Mouse (Mus musculus) stomach, embryonic 15.5 days (tissue): Measurements from ENCODE around the gene Zfp27. TPM values are rescaled to one million over a fixed set of nuclear protein-coding genes. Genes with fewer than 3 reads are reported as not detected.
A peak's percentile ranks its signal among the peaks of the same experiment; 100 is the strongest.
"Not testable (repeated sequence)": the region's sequence is repeated elsewhere in the genome, so short reads cannot be mapped to it uniquely, and the experiment has no call there.

ENCODE experiments used
- ATAC-seq: fragments of 200-750 bp; cut with Nextera tagmentation; 2 replicates; pipeline ENCODE4 v1.8.0; 2017; ENCODE audit warnings: low read depth, moderate number of reproducible peaks, moderate TSS enrichment; ENCODE audit not compliant: insufficient read depth, low FRiP score
- H3K27ac ChIP-seq: fragments of 300-500 bp; sonication (generic); 2 replicates; pipeline ENCODE4 v1.5.1; 2015; ENCODE audit warnings: mild to moderate bottlenecking, inconsistent platforms
- H3K27me3 ChIP-seq: fragments of 300-500 bp; sonication (generic); replicated peaks from 2 replicates; pipeline ENCODE4 v1.6.1; 2015; ENCODE audit warnings: inconsistent platforms
- H3K36me3 ChIP-seq: fragments of 300-500 bp; sonication (generic); 2 replicates; pipeline ENCODE4 v1.6.1; 2015; ENCODE audit warnings: inconsistent platforms
- H3K4me1 ChIP-seq: fragments of 300-500 bp; sonication (generic); 2 replicates; pipeline ENCODE4 v1.6.1; 2015; ENCODE audit warnings: inconsistent platforms
- H3K4me2 ChIP-seq: fragments of 300-500 bp; sonication (generic); 2 replicates; pipeline ENCODE4 v1.6.1; 2015; ENCODE audit warnings: mild to moderate bottlenecking, inconsistent platforms
- H3K4me3 ChIP-seq: fragments of 300-500 bp; sonication (generic); replicated peaks from 2 replicates; pipeline ENCODE4 v1.5.1; 2015; ENCODE audit warnings: inconsistent platforms
- H3K9ac ChIP-seq: fragments of 300-500 bp; sonication (generic); 2 replicates; pipeline ENCODE4 v1.6.1; 2015; ENCODE audit warnings: inconsistent platforms
- H3K9me3 ChIP-seq: fragments of 300-500 bp; sonication (generic); 2 replicates; pipeline ENCODE4 v1.6.1; 2016; ENCODE audit warnings: inconsistent platforms
- WGBS: fragments of 180-500 bp; shearing (Covaris S2); methylation state at CpG from one replicate; pipeline ENCODE4 v1.1.7; 2015; 5-methylcytosine and 5-hydroxymethylcytosine counted together
- microRNA-seq: library from miRNA; unstranded; fragments of <30 nt; microRNA quantifications from one replicate; pipeline ENCODE4, GENCODE M21; 2016
- polyA plus RNA-seq: library from polyadenylated mRNA; unstranded; fragments of >200 nt; fragmentation: Nextera tagmentation; extraction: Ambion mirVana; gene quantifications from 2 replicates; pipeline ENCODE4 v1.2.1, GENCODE M21; 2015

Zfp27 gene
- polyA plus RNA-seq, 1 experiment from 2014 or later, result 7.9 TPM

GRCm38 (mm10) chr7:29880056-29880455 lies 26.3 kb downstream of the Zfp27 start:
- Histone ChIP-seq H3K4me3 (no peak overlapping the region), H3K4me1 (no peaks in the 10 kb centered on the region), H3K27me3 (no peaks in the 10 kb centered on the region), H3K9ac (no peak overlapping the region), H3K9me3 (no peaks in the 10 kb centered on the region), H3K4me2 (no peak overlapping the region), H3K27ac (no peak overlapping the region), H3K36me3 (peaks cover 11% of the 10 kb centered on the region)
- 77% methylated on average over 7 of the region's 7 CpGs for WGBS
- ATAC-seq, result no peak

- peaks cover 22% of the 10 kb centered on the region for H3K36me3 ChIP-seq
- 90% methylated on average over 9 of the region's 9 CpGs for WGBS
Measured at GRCm38 (mm10) chr7:29877561-29877960, 28.8 kb downstream of the Zfp27 start.

GRCm38 (mm10) chr7:29874256-29874655 lies 32.1 kb downstream of the Zfp27 start:
- 93% methylated on average over 10 of the region's 10 CpGs for WGBS
- peaks cover 22% of the 10 kb centered on the region for H3K36me3 ChIP-seq

More at GRCm38 (mm10) chr7:29877561-29877960, 28.8 kb downstream of the Zfp27 start:
- not testable (repeated sequence) for H3K27ac ChIP-seq, H3K27me3 ChIP-seq, ATAC-seq, H3K9ac ChIP-seq, H3K4me3 ChIP-seq, H3K4me1 ChIP-seq, H3K4me2 ChIP-seq, H3K9me3 ChIP-seq

GRCm38 (mm10) chr7:29861660-29862059 lies 44.7 kb downstream of the Zfp27 start:
- no peaks in the 10 kb centered on the region for H3K36me3 ChIP-seq
- no peak for ATAC-seq
- no peak overlapping the region for H3K9ac ChIP-seq
- WGBS, result 83% methylated on average over 7 of the region's 7 CpGs
- no peaks in the 10 kb centered on the region for H3K27me3 ChIP-seq
- 0 out of 2 replicates have a peak, but pooled peaks cover 4% of the 10 kb centered on the region for H3K4me1 ChIP-seq
- H3K27ac ChIP-seq, result no peak overlapping the region
- H3K4me3 ChIP-seq, result no peak overlapping the region
- H3K4me2 ChIP-seq, result no peak overlapping the region
- H3K9me3 ChIP-seq, result no peaks in the 10 kb centered on the region

More at GRCm38 (mm10) chr7:29874256-29874655, 32.1 kb downstream of the Zfp27 start:
- no peak for ATAC-seq
- Histone ChIP-seq H3K4me1 (no peaks in the 10 kb centered on the region), H3K9me3 (no peaks in the 10 kb centered on the region), H3K9ac (no peak overlapping the region), H3K27me3 (no peaks in the 10 kb centered on the region), H3K4me2 (no peak overlapping the region), H3K27ac (no peak overlapping the region), H3K4me3 (no peak overlapping the region)

- peak; percentile 97 for ATAC-seq
- Histone ChIP-seq H3K27me3 (no peaks in the 10 kb centered on the region), H3K9ac (peak within 1 kb of the TSS; percentile 45; the same call in 1 of the 2 replicates), H3K27ac (peak within 1 kb of the TSS; percentile 46; the same call in 1 of the 2 replicates), H3K4me3 (peak within 1 kb of the TSS; percentile 65), H3K4me1 (0 out of 2 replicates have a peak, but pooled peaks cover 4% of the 10 kb centered on the region), H3K9me3 (no peaks in the 10 kb centered on the region), H3K36me3 (no peaks in the 10 kb centered on the region), H3K4me2 (peak within 1 kb of the TSS; percentile 85)
- 6% methylated on average over 32 of the region's 32 CpGs for WGBS
Measured at GRCm38 (mm10) chr7:29859532-29860517, 46.5 kb downstream of the Zfp27 start, which contains the start of gene Zfp420. Gene Zfp420, plus strand, starts transcription at chr7:29859979.

GRCm38 (mm10) chr7:29853219-29853842 lies 53.0 kb downstream of the Zfp27 start, which contains the start of gene Zfp940:
Gene Zfp940, minus strand, starts transcription at chr7:29853669.
- under 1% methylated on average over 21 of the region's 21 CpGs for WGBS
- Histone ChIP-seq H3K9me3 (no peaks in the 10 kb centered on the region), H3K4me3 (peak within 1 kb of the TSS; percentile 65), H3K4me2 (peak within 1 kb of the TSS; percentile 78), H3K27me3 (no peaks in the 10 kb centered on the region), H3K9ac (peak within 1 kb of the TSS; percentile 40; the same call in 1 of the 2 replicates), H3K36me3 (no peaks in the 10 kb centered on the region), H3K4me1 (0 out of 2 replicates have a peak, but pooled peaks cover 3% of the 10 kb centered on the region), H3K27ac (no peak within 1 kb of the TSS)
- peak; percentile 95 for ATAC-seq

- Histone ChIP-seq H3K9ac (no peak overlapping the region), H3K9me3 (no peaks in the 10 kb centered on the region), H3K36me3 (no peaks in the 10 kb centered on the region), H3K27ac (no peak overlapping the region), H3K27me3 (no peaks in the 10 kb centered on the region), H3K4me3 (peak overlapping the region; percentile 65), H3K4me2 (peak overlapping the region; percentile 78), H3K4me1 (0 out of 2 replicates have a peak, but pooled peaks cover 3% of the 10 kb centered on the region)
- ATAC-seq, result no peak
- 47% methylated on average over 9 of the region's 9 CpGs for WGBS
Measured at GRCm38 (mm10) chr7:29852831-29853218, 53.5 kb downstream of the Zfp27 start.

GRCm38 (mm10) chr7:29844616-29845015 lies 61.8 kb downstream of the Zfp27 start:
- no peak for ATAC-seq
- no peak overlapping the region for H3K27ac ChIP-seq
- no peak overlapping the region for H3K4me3 ChIP-seq
- no peak overlapping the region for H3K4me2 ChIP-seq
- 89% methylated on average over 5 of the region's 5 CpGs for WGBS
- no peaks in the 10 kb centered on the region for H3K4me1 ChIP-seq
- H3K27me3 ChIP-seq, result no peaks in the 10 kb centered on the region
- H3K9me3 ChIP-seq, result no peaks in the 10 kb centered on the region
- H3K9ac ChIP-seq, result no peak overlapping the region
- 0 out of 2 replicates have a peak, but pooled peaks cover 3% of the 10 kb centered on the region for H3K36me3 ChIP-seq

Small RNAs within 50 kb of the gene (microRNA-seq; reads per million reads assigned to microRNA genes)
- not detected for gene Mir7668

Other genes starting within 250 kb of the Zfp27 start
- not detected in 2 replicates for gene Catsperg2, start 179.5 kb downstream of the Zfp27 start, polyA plus RNA-seq
- gene Zfp84, start 138.0 kb downstream of the Zfp27 start, polyA plus RNA-seq, result 11.4 and 11.6 TPM in 2 replicates
- gene Zfp30, start 122.6 kb downstream of the Zfp27 start, polyA plus RNA-seq, result 5.7 and 6.2 TPM in 2 replicates
- gene Zfp790, start 90.5 kb downstream of the Zfp27 start, polyA plus RNA-seq, result 11.3 and 12.1 TPM in 2 replicates
- gene Zfp940, start 52.9 kb downstream of the Zfp27 start, polyA plus RNA-seq, result 4.2 and 4.7 TPM in 2 replicates
- 6.8 and 6.9 TPM in 2 replicates for gene Zfp420, start 46.6 kb downstream of the Zfp27 start, polyA plus RNA-seq
- gene Zfp383, start 1.7 kb upstream of the Zfp27 start, polyA plus RNA-seq, result 4.0 and 4.5 TPM in 2 replicates
- 9.2 and 10.2 TPM in 2 replicates for gene Zfp74, start 47.5 kb upstream of the Zfp27 start, polyA plus RNA-seq
- gene Zfp568, start 77.4 kb upstream of the Zfp27 start, polyA plus RNA-seq, result 17.8 and 18.8 TPM in 2 replicates
- gene Zfp14, start 144.8 kb upstream of the Zfp27 start, polyA plus RNA-seq, result 3.5 and 3.7 TPM in 2 replicates
- gene Zfp82, start 166.3 kb upstream of the Zfp27 start, polyA plus RNA-seq, result 4.1 and 4.7 TPM in 2 replicates
- gene Gm26920, start 183.8 kb upstream of the Zfp27 start, polyA plus RNA-seq, result 1.3 and 1.6 TPM in 2 replicates
- gene Zfp566, start 184.0 kb upstream of the Zfp27 start, polyA plus RNA-seq, result 6.7 and 8.3 TPM in 2 replicates
- 96.7 and 106 TPM in 2 replicates for gene Zfp260, start 188.2 kb upstream of the Zfp27 start, polyA plus RNA-seq
- 8.8 and 10.4 TPM in 2 replicates for gene Zfp382, start 215.4 kb upstream of the Zfp27 start, polyA plus RNA-seq